Mouse (Mus musculus): ENCODE results near the gene Ccser2.

DNA sequence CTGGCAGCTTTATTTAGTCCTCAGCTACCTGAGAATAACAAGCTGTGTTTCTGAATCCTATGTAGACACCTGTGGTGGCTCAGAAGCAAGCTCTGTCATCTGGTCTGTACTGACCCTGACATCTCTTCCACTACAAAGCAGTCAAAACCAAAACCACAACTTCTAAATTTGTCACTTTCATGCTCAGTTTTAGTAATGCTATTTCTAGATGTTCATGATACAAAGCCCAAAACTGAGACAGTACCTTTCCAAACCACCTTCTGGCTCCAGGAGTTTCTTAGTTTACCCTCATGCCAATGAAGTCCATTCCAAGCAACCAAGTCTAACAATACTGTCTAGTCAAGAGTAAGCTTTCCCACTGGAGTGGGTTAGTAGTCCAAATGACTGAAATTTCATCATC lies 36.5 kb downstream of the Ccser2 start:
- TF ChIP-seq CTCF (IDR thresholded peaks at IDR 0.05; ENCODE audit: low read depth) (no peak), EP300 (IDR thresholded peaks at IDR 0.05; ENCODE audit: low read depth) (no peak)
